Mouse (Mus musculus): ENCODE data around the gene Npas3.

The Npas3 gene

GRCm38 (mm10) chr12:53294011-53294410 lies 45.5 kb downstream of the Npas3 start:
- no peak for DNase-seq (ENCODE audit: extremely low read depth, low read depth, low spot score)

- no peak for DNase-seq (ENCODE audit: extremely low read depth, low read depth, low spot score)
These were observed 47.3 kb downstream of the Npas3 start for GRCm38 (mm10) chr12:53295747-53296146.

- no peak for DNase-seq (ENCODE audit: extremely low read depth, low read depth, low spot score)
These were observed 49.7 kb downstream of the Npas3 start for GRCm38 (mm10) chr12:53297946-53298840.

- DNase-seq (ENCODE audit: extremely low read depth, low read depth, low spot score): no peak
These were observed 52.5 kb downstream of the Npas3 start for GRCm38 (mm10) chr12:53300964-53301363.

- DNase-seq (ENCODE audit: extremely low read depth, low read depth, low spot score): no peak
These were observed 53.7 kb downstream of the Npas3 start for GRCm38 (mm10) chr12:53302129-53302528.

GRCm38 (mm10) chr12:53316715-53317114 lies 68.2 kb downstream of the Npas3 start:
- no peak for DNase-seq (ENCODE audit: extremely low read depth, low read depth, low spot score)

GRCm38 (mm10) chr12:53317801-53318200 lies 69.3 kb downstream of the Npas3 start:
- DNase-seq (ENCODE audit: extremely low read depth, low read depth, low spot score): no peak

GRCm38 (mm10) chr12:53320526-53320925 lies 72.0 kb downstream of the Npas3 start:
- no peak for DNase-seq (ENCODE audit: extremely low read depth, low read depth, low spot score)

- no peak for DNase-seq (ENCODE audit: extremely low read depth, low read depth, low spot score)
These were observed 72.5 kb downstream of the Npas3 start for GRCm38 (mm10) chr12:53321018-53321417.

- no peak for DNase-seq (ENCODE audit: extremely low read depth, low read depth, low spot score)
These were observed 73.5 kb downstream of the Npas3 start for GRCm38 (mm10) chr12:53321944-53322343.

- DNase-seq (ENCODE audit: extremely low read depth, low read depth, low spot score): no peak
These were observed 79.2 kb downstream of the Npas3 start for GRCm38 (mm10) chr12:53327653-53328188.

- DNase-seq (ENCODE audit: extremely low read depth, low read depth, low spot score): no peak
These were observed 79.8 kb downstream of the Npas3 start for GRCm38 (mm10) chr12:53328257-53328736.

- DNase-seq (ENCODE audit: extremely low read depth, low read depth, low spot score): no peak
These were observed 81.7 kb downstream of the Npas3 start for GRCm38 (mm10) chr12:53330141-53330540.

GRCm38 (mm10) chr12:53331391-53331790 lies 82.9 kb downstream of the Npas3 start:
- no peak for DNase-seq (ENCODE audit: extremely low read depth, low read depth, low spot score)

- DNase-seq (ENCODE audit: extremely low read depth, low read depth, low spot score): no peak
These were observed 83.3 kb downstream of the Npas3 start for GRCm38 (mm10) chr12:53331800-53332199.

GRCm38 (mm10) chr12:53333251-53333650 lies 84.8 kb downstream of the Npas3 start:
- no peak for DNase-seq (ENCODE audit: extremely low read depth, low read depth, low spot score)

- no peak for DNase-seq (ENCODE audit: extremely low read depth, low read depth, low spot score)
These were observed 90.0 kb downstream of the Npas3 start for GRCm38 (mm10) chr12:53338349-53338948.

GRCm38 (mm10) chr12:53342741-53343140 lies 94.3 kb downstream of the Npas3 start:
- no peak for DNase-seq (ENCODE audit: extremely low read depth, low read depth, low spot score)

GRCm38 (mm10) chr12:53351860-53352259 lies 103.4 kb downstream of the Npas3 start:
- no peak for DNase-seq (ENCODE audit: extremely low read depth, low read depth, low spot score)

GRCm38 (mm10) chr12:53365751-53366150 lies 117.3 kb downstream of the Npas3 start:
- no peak for DNase-seq (ENCODE audit: extremely low read depth, low read depth, low spot score)

GRCm38 (mm10) chr12:53384851-53385250 lies 136.4 kb downstream of the Npas3 start:
- DNase-seq (ENCODE audit: extremely low read depth, low read depth, low spot score): no peak

GRCm38 (mm10) chr12:53405856-53406255 lies 157.4 kb downstream of the Npas3 start:
- no peak for DNase-seq (ENCODE audit: extremely low read depth, low read depth, low spot score)
